Mouse (Mus musculus) testis, adult 2 months (tissue): ENCODE results near the gene Htatip2.

ENCODE experiments used
- CTCF ChIP-seq: fragments of 200-500 bp; IDR thresholded peaks from 2 replicates; pipeline ENCODE4 v1.5.1; 2012; ENCODE audit warnings: low read depth, mild to moderate bottlenecking, inconsistent platforms, low read length, moderate library complexity; ENCODE audit not compliant: control insufficient read depth, insufficient read depth, insufficient replicate concordance
- POLR2A ChIP-seq: fragments of 200-500 bp; IDR thresholded peaks from 2 replicates; pipeline ENCODE4 v1.6.1; 2012; ENCODE audit warnings: low read depth, mild to moderate bottlenecking, inconsistent platforms, low read length, moderate library complexity; ENCODE audit not compliant: control insufficient read depth

DNA sequence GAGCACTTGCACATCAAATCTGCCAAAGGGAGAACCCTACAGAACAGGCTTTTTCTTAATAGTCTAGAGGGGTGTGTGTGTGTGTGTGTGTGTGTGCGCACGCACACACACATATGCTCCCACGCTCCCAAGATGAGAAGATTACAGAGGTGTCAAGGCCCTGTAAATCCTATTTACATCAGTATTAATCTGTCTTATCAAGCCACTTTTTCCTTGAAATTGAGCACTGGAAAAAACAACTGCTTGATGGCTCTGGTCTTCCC is 28.4 kb downstream of the Htatip2 start:
- TF ChIP-seq POLR2A, result no peak
- TF ChIP-seq CTCF, result no peak
